Mouse (Mus musculus) kidney, adult 9 months (tissue): ENCODE measurements around the gene Gm5244.

Source experiments
- DNase-seq: peaks from one replicate; pipeline ENCODE4 v3.0.0; 2022

Gene Gm5244

DNA sequence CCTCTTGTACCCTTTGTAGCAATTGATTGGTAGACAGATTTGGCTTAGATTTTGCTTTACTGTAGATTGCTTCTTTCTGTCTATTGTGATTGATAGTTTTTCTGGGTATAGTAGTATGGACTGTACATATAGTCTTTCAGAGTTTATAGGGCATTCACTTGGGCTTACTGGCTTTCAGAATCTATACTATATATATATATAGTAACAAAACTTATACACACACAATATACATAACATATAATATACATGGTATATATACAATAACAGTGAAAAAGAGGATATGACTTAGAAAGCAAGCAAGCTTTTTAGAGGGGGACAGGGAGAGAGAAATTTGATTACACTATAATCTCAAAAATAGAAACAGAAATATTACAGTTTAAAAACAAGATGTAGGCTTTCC lies at the start of gene Gm5244:
Gene Gm5244 (plus strand): TSS at position 301 of the 400 bp plus-strand sequence.
- DNase-seq = no peak

DNA sequence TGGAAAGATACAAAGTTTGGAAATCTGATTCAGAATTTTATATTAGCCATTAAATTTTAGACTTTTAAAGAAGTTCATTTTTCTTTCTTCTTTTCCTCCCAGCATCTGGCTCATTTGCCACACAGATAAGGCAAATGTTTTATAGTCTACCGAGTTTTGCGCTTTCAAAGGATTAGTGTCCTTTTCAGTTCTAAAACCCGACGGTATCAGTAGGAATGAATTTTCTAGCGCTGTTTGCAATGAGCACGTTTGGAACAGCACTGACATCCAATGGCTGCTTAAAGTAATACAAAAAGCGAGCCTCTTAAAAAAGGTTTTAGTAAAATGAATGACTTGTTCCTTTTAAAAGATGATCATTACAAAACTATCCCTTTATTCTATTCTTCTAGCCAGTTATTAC lies 49.4 kb upstream of the Gm5244 start:
- peak; percentile 65 for DNase-seq

- no peak for DNase-seq
Observed at GRCm38 (mm10) chr19:12798404-12798803, 48.1 kb upstream of the Gm5244 start.

GRCm38 (mm10) chr19:12799081-12799480 lies 47.4 kb upstream of the Gm5244 start:
- no peak for DNase-seq

DNA sequence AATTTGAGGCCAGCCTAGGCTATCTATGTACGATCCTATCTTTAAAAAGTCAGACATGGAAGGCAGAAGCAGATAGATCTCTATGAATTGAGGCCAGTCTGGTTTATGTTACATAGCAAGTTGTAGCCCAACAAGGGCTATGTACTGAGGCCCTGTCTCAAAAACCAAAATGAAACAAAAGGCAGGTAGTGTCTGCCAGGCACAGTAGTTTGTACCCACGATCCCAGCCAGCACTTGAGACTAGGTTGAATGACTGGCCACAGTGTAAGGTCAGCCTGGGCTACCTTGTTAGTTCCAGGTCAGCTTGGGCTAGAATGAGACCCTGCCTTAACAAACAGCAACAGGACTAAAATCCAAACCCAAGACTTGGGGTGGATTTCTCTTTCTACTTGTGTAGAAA lies 45.9 kb upstream of the Gm5244 start:
- DNase-seq = no peak

DNA sequence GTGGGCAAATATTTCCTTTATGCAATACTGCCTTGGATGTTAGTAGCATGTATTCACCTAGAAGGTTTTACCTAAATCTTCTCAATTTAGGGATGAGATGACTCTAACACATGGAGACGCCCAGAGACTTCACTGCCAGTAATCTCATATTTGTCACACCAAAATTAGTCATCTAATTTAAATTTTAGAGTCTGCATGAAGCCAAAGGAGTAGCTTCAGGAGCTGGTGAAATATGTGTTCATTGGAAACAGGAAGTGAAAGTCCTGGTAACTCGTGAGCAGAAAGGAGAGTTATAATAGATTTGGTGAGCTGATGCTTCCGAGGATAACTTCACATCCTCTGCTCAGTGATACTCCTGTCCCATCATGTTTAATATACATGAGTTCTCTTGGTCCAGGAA lies 45.4 kb upstream of the Gm5244 start:
- no peak for DNase-seq

DNA sequence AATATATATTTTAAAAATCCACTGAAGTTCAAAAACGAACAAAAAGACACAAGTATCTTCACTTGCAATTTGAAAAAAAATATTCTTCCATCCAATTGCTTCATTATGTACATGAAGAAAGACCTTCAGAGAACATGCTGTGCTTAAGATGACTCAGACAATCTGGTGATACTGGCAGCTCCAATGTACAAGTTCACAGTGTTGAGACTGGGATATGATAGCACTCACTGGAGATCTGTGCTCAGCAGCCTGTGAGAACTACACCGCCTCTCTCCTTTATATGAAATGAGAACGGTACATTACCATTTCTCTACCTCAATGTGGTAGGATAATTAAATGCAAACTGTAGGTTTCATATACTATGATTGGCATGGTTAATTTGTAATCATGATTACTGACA lies 43.7 kb upstream of the Gm5244 start:
- DNase-seq = no peak

GRCm38 (mm10) chr19:12804237-12804636 lies 42.2 kb upstream of the Gm5244 start:
- no peak for DNase-seq

- no peak for DNase-seq
Observed at GRCm38 (mm10) chr19:12805730-12806129, 40.8 kb upstream of the Gm5244 start.

GRCm38 (mm10) chr19:12806214-12806613 lies 40.3 kb upstream of the Gm5244 start:
- no peak for DNase-seq

DNA sequence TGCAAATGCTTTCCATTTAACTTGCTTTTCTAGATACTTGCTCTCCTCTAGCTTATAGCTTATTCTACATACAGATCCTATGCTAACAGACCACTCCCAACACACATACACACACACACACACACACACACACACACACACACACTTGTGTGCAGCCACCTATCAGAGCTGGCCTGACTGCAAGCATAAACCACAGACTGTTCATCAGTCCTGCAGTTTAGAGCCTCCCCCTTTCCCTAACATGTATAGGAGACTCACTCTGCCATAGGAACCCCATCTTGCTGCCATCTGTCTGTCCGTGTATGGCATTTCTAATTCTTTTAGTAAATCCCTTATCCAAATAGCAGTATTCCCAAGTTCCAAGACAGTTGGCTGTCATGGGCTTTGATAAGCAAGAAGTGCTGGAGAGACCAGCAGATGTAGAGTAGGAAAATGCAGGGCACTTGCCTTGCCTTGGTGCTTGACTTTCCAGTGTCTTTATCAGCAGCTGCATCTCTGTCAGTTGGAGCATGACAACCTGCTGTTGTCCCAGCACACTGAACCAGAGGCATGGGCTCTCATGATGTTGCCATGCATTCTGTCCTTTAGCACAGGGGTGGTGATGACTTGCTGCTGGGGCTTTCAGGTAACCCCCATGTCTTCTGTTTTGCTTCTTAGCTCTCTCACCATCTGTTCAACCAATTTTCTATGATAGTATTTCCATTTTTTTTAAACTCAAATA lies 33.7 kb upstream of the Gm5244 start:
- no peak for DNase-seq

DNA sequence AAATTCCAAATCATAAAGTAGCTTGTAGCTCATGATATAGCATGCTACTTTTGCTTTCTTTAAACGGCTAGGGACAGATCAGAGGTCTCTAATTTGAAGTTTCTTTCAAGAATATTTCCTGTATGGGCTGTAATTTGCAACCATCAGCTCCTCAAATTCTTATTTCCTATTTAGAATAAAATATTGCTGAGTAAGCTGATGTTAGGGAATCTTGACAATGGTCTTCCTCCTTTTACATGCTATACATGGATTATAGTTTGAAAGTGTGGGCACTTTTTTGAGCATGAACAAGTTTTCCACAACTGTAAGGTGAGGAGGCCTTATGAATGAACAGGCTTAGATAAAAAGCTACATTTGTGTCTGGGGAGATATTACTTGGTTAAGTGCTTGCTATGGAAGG lies 32.6 kb upstream of the Gm5244 start:
- no peak for DNase-seq

DNA sequence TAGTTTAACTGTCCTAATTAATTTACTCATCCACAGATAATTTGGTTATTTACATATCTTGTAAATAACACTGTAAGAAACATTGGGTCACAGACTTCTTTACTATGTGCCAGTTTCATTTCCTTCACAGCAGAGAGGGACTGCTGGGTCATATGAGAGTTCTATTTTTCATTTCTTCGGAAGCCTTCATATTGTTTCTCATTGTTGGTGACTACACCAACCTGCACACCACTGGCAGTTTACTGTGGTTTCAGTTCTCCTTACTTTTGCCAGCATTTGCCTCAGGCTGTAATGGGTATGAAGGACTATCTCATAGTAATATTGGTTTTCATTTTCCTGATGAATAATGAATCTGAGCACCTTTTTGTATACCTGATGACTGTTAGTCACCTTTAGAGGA lies 28.0 kb upstream of the Gm5244 start:
- DNase-seq = no peak

- peak; percentile 19 for DNase-seq
Observed at GRCm38 (mm10) chr19:12820383-12820782, 26.1 kb upstream of the Gm5244 start.

DNA sequence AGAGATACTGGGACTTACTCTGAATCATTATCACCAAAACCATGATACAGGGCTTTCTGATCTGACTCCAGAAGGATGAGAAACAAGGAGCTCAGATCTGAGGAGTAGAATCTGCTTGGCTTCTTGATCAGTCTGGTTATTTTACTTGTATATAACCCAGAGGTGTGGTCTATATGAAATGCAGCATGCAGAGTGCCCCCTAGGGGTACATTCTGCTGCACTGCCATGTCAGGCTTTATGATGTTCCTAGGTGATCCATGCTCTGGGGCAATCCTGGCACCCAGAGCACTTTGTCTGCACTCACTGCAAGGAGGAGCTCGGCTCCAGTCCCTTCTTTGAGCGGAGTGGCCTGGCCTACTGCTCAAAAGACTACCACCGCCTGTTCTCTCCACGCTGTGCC lies 21.9 kb upstream of the Gm5244 start:
- no peak for DNase-seq

DNA sequence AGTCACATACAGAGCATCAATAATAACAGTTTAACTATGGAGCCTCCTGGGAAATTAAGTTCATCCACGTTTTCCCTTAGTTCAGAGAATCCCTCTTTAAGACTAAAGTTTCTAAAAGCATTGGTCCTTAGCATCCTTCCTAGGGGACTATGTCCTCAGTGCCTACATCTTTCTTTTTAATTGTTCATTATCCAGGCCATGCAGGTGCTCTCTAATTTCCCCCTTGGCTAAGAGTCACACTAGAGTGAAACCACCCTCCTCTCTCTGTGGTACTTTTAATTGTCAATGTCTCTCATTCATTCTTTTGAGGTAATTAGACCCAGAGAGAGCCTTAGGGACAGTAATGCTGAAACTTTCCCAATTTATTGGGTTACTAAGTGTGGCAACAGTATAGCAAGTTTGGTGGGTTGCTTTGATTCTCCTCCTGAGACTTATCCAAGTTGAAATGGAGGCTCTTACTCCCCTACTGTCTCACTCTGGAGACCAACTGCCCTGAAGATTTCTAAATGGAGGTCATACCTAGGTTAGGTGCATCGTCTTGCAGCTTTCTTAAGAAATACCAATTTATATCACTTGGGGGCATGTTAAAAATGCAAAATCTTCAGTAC lies 15.6 kb upstream of the Gm5244 start:
- no peak for DNase-seq

DNA sequence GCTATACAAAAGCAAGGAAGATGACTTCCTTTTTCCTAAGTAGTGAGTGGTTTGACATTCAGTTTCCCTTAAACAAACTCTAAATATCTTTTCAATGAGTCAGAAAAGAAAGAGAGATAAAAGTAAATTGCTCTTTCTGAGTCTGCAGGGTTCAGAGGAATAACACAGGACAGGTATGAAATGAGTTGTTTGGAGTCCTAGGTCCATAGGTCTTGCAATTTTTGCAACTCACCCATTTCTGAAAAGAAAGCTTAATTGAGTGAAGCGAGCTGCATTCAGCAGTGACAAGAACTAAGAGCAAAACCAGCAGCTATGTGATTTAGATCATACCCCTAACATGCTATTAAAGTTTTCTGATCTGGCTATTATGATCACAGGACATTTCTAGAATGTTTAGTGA lies 14.9 kb upstream of the Gm5244 start:
- no peak for DNase-seq

DNA sequence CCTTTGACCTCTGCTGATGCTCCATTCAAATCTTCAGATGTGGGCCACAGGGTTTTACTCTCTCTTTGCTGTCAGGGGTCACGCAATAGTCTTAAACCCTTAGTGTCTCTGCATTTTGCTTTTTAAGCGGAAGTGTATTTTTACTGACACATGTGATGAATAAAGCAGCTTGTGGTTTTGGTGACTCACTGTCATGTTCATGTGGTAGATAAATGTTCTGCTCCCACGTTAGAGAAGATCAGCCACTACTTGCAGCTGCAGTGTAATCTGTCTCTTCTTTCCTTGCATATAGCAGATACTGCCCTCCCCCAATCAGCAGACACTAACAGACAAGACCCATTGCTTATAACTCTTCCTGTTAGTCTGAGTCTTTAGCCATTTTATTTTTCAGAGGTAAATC lies 12.9 kb upstream of the Gm5244 start:
- peak; percentile 7 for DNase-seq

DNA sequence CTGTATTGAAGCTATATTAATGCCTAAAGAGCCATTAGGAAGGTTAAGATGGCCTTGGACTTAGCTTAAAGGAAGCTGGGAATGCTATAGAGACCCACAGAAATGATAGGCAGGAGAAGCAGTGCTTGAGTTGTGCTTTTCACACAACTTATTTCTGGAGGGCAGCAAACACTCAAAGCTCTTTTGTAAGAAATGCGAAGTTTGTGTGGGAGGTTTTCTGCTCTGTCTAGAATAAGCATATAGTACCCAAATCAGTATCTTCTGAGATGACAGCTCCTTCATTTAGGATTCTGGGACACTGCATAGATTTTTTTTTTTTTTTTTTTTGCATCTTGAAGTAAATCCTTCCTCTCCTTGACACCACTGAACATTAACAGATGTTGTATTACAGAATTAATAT lies 8.0 kb upstream of the Gm5244 start:
- no peak for DNase-seq

DNA sequence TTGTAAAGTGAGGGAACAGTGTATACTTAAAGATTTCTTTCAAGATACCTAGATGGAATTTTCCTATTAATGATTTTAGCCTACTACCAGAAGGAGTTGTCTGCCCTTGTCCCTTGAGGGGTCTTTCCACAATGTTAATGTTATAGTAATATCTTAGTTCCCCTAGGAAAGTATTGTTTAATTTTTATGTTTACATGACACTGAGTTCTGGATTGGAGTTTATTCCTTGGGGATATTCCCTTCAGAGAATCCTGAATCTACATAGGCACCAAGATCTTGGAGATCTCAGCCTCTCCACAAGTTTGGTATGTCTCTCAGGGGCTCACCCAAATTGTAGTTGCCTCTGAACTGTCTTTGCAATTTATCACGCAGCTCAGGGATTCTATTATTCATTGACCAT lies 10.5 kb downstream of the Gm5244 start, which contains the start of gene Olfr1444:
Gene Olfr1444 (plus strand): TSS at position 301 of the 400 bp plus-strand sequence.
- DNase-seq = no peak

DNA sequence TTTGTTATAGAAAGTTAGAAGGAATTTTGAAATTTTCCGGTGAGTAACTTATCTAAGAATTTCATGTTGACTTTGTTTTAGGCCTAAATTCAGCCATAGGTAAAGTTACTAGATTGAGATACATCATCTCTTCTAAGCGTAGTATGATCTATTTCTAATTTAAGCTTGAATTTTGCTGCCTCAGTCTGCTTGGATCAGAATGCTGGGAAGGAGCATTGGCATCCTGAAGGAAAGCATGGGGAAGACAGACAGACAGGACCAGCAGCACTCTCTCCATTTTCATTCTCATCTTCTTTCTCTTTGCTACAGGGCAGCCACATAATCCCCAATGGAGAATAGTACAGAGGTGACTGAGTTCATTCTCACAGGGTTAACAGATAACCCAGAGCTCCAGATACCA lies 37.1 kb downstream of the Gm5244 start, which contains the start of gene Olfr1445:
Gene Olfr1445 (plus strand): TSS at position 301 of the 400 bp plus-strand sequence.
- no peak for DNase-seq

DNA sequence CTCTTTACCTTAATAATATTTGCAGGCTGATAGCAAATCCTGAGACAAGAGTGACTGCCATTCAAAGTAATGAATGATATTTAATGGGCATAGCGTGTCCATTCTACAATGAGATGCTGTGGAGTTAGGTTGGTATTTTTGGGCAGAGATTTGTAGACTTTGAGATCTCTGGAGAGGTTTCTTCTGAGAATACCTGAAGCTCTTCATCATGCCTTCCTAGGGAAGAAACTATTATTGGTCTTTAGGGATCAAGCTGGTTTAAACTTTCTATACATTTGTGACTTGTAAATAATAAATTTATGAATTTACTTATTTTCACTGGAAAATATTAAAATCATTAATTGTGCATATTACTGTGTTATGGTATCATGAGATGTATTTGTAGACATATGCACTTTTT lies 46.9 kb downstream of the Gm5244 start, which contains the start of gene Olfr1446:
Gene Olfr1446 (minus strand): TSS at position 101 of the 400 bp plus-strand sequence.
- DNase-seq = no peak
